Mouse (Mus musculus) limb, embryonic 12.5 days (tissue): Measurements from ENCODE around the gene Vmn1r5. TPM values are rescaled to one million over a fixed set of nuclear protein-coding genes. Genes with fewer than 3 reads are reported as not detected.

Experiments used
- polyA plus RNA-seq: library from polyadenylated mRNA; unstranded; fragments of >200 nt; fragmentation: Nextera tagmentation; extraction: Ambion mirVana; gene quantifications from 2 replicates; pipeline ENCODE4 v1.2.1, GENCODE M21; 2016

The Vmn1r5 gene
- polyA plus RNA-seq, 1 experiment from 2014 or later: not detected

Other genes with a start within 250 kb of the Vmn1r5 start
- gene Kbtbd2, start 172.5 kb upstream of the Vmn1r5 start, polyA plus RNA-seq: 43.1 and 45.7 TPM in 2 replicates
- gene Fkbp9, start 138.2 kb upstream of the Vmn1r5 start, polyA plus RNA-seq: 100 and 113 TPM in 2 replicates
- 68.0 and 68.3 TPM in 2 replicates for gene Nt5c3, start 46.3 kb upstream of the Vmn1r5 start, polyA plus RNA-seq
- gene Vmn1r4, start 46.3 kb upstream of the Vmn1r5 start, polyA plus RNA-seq: 0.23 and 0.40 TPM in 2 replicates
- not detected in 2 replicates for gene Vmn1r6, start 27.0 kb downstream of the Vmn1r5 start, polyA plus RNA-seq
- not detected in 2 replicates for gene Vmn1r7, start 55.1 kb downstream of the Vmn1r5 start, polyA plus RNA-seq
- not detected in 2 replicates for gene Vmn1r8, start 62.0 kb downstream of the Vmn1r5 start, polyA plus RNA-seq
- not detected in 2 replicates for gene Vmn1r9, start 96.5 kb downstream of the Vmn1r5 start, polyA plus RNA-seq
- gene Vmn1r10, start 139.2 kb downstream of the Vmn1r5 start, polyA plus RNA-seq: not detected in 2 replicates
- not detected in 2 replicates for gene Vmn1r11, start 163.2 kb downstream of the Vmn1r5 start, polyA plus RNA-seq
- gene Vmn1r12, start 186.6 kb downstream of the Vmn1r5 start, polyA plus RNA-seq: not detected in 2 replicates
- gene Vmn1r13, start 233.0 kb downstream of the Vmn1r5 start, polyA plus RNA-seq: not detected in 2 replicates